Mouse (Mus musculus) layer of hippocampus, adult 18-20 months (tissue): ENCODE measurements around the gene Kirrel3. TPM values are rescaled to one million over a fixed set of nuclear protein-coding genes. Genes with fewer than 3 reads are reported as not detected.

Experiments
- DNase-seq, 2 experiments: peaks; one replicate each; pipeline ENCODE4 v3.0.0; 2022; ENCODE audit warnings: low spot score in 2 of 2
- total RNA-seq, 2 experiments: library from RNA; stranded (reverse); gene quantifications; 2 replicates each; pipeline ENCODE4 v1.2.3; 2021

The Kirrel3 gene
- total RNA-seq, 2 experiments from 2014 or later, result 45.7 to 54.8 TPM

GRCm38 (mm10) chr9:34975245-34975644 lies 489.6 kb downstream of the Kirrel3 start:
- no peak for DNase-seq

GRCm38 (mm10) chr9:34976596-34977462 lies 491.1 kb downstream of the Kirrel3 start:
- no peak for DNase-seq

GRCm38 (mm10) chr9:34977700-34978099 lies 492.0 kb downstream of the Kirrel3 start:
- DNase-seq, result no peak

- DNase-seq, result no peak
Observed at GRCm38 (mm10) chr9:34978229-34978628, 492.5 kb downstream of the Kirrel3 start.

GRCm38 (mm10) chr9:34980516-34981265 lies 495.0 kb downstream of the Kirrel3 start:
- DNase-seq, result no peak

GRCm38 (mm10) chr9:34983513-34984462 lies 498.1 kb downstream of the Kirrel3 start:
- DNase-seq, result peak in 1 of 2 experiments; percentile 58

GRCm38 (mm10) chr9:34986156-34986555 lies 500.5 kb downstream of the Kirrel3 start:
- peak; percentile 35 to 78 for DNase-seq

GRCm38 (mm10) chr9:34987422-34988148 lies 501.9 kb downstream of the Kirrel3 start:
- no peak for DNase-seq

- no peak for DNase-seq
Observed at GRCm38 (mm10) chr9:34988683-34989082, 503.0 kb downstream of the Kirrel3 start.

- no peak for DNase-seq
Observed at GRCm38 (mm10) chr9:34992201-34992600, 506.5 kb downstream of the Kirrel3 start.

- peak; percentile 57 to 80 for DNase-seq
Observed at GRCm38 (mm10) chr9:34993467-34994211, 507.9 kb downstream of the Kirrel3 start.

- DNase-seq, result no peak
Observed at GRCm38 (mm10) chr9:34995078-34995477, 509.4 kb downstream of the Kirrel3 start.

GRCm38 (mm10) chr9:34995660-34996378 lies 510.1 kb downstream of the Kirrel3 start:
- peak; percentile 26 to 44 for DNase-seq

- DNase-seq, result no peak
Observed at GRCm38 (mm10) chr9:34997880-34998865, 512.5 kb downstream of the Kirrel3 start.

GRCm38 (mm10) chr9:35004113-35004512 lies 518.4 kb downstream of the Kirrel3 start:
- no peak for DNase-seq

- no peak for DNase-seq
Observed at GRCm38 (mm10) chr9:35007697-35008341, 522.1 kb downstream of the Kirrel3 start.

- no peak for DNase-seq
Observed at GRCm38 (mm10) chr9:35016762-35017161, 531.1 kb downstream of the Kirrel3 start.
